Mouse (Mus musculus) cortical plate, adult 2 months (tissue): ENCODE results near the gene Tor4a. TPM values are rescaled to one million over a fixed set of nuclear protein-coding genes. Genes with fewer than 3 reads are reported as not detected.
A peak's percentile ranks its signal among the peaks of the same experiment; 100 is the strongest.

ENCODE experiments used
- H3K27ac ChIP-seq: fragments of 200-500 bp; 2 replicates; pipeline ENCODE4 v1.5.1; 2012; ENCODE audit warnings: low read length, control low read depth, inconsistent platforms; ENCODE audit not compliant: insufficient read depth
- H3K4me1 ChIP-seq: fragments of 200-500 bp; 2 replicates; pipeline ENCODE4 v1.6.1; 2011; ENCODE audit warnings: low read length; ENCODE audit not compliant: control insufficient read depth, insufficient read depth
- H3K4me3 ChIP-seq: fragments of 200-500 bp; 2 replicates; pipeline ENCODE4 v1.5.1; 2011; ENCODE audit warnings: mild to moderate bottlenecking, low read length, control low read depth; ENCODE audit not compliant: insufficient read depth
- CTCF ChIP-seq: fragments of 200-500 bp; IDR thresholded peaks from 2 replicates; pipeline ENCODE4 v1.5.1; 2011; ENCODE audit warnings: mild to moderate bottlenecking, control low read depth, low read length; ENCODE audit not compliant: insufficient read depth; ENCODE audit errors: extremely low read depth
- POLR2A ChIP-seq: fragments of 200-500 bp; IDR thresholded peaks from 2 replicates; pipeline ENCODE4 v1.6.1; 2011; ENCODE audit warnings: mild to moderate bottlenecking, low read length, control low read depth; ENCODE audit not compliant: insufficient read depth; ENCODE audit errors: extremely low read depth
- polyA plus RNA-seq: library from polyadenylated mRNA; depleted of rRNA; stranded (reverse); fragments of >200 nt; gene quantifications from 2 replicates; pipeline ENCODE4 v1.2.3, GENCODE M21; 2012

Tor4a gene
- polyA plus RNA-seq, 1 experiment: 2.5 TPM

DNA sequence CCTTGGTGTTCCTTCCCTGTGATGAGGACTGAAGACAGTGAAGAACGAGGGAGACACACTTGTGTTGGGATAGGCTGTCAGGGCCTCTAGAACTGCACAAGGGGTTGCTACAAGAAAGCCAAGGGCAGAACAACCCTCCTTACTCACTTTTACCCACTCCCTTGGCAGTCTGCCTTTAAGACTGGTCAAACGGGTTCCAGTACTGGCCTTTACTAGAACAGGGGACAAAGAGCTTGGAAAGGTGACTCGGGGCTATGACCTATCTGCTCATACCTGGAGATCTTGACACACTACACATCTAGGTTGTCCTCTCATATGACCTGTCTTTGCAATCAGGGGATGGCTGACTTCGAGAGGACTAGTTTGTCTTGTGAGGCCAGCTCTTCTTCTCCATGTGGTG lies 40.8 kb upstream of the Tor4a start:
- Histone ChIP-seq H3K4me3 (no peak overlapping the region), H3K27ac (no peak overlapping the region), H3K4me1 (peaks cover 3% of the 10 kb centered on the region; the same call in 1 of the 2 replicates)
- TF ChIP-seq POLR2A (no peak), CTCF (no peak)

DNA sequence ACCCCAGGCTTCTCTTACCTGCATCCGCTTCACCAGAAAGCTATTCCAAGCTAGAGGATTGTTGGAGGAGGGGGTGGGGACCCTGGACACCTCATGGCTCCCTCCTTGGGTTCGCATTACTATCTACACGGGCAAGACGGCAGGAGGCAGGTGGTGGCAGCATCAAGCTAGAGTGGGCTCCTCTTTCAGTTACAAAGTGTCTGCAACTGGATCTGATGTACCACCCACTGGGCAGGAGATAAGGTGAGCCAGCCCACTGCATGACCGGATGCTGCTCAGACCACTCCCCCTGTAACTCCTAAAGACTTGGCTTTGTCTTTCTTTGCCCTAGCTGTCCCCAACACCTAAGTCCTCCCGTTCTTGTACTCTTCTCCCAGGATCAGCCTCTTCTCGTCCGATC lies 39.9 kb upstream of the Tor4a start, which contains the start of gene Rnf224:
Gene Rnf224 (minus strand): TSS at position 174 of the 400 bp plus-strand sequence.
- Histone ChIP-seq H3K4me3 (no peak within 1 kb of the TSS), H3K4me1 (peaks cover 2% of the 10 kb centered on the region; the same call in 1 of the 2 replicates), H3K27ac (no peak within 1 kb of the TSS)
- TF ChIP-seq CTCF (no peak), POLR2A (no peak)

DNA sequence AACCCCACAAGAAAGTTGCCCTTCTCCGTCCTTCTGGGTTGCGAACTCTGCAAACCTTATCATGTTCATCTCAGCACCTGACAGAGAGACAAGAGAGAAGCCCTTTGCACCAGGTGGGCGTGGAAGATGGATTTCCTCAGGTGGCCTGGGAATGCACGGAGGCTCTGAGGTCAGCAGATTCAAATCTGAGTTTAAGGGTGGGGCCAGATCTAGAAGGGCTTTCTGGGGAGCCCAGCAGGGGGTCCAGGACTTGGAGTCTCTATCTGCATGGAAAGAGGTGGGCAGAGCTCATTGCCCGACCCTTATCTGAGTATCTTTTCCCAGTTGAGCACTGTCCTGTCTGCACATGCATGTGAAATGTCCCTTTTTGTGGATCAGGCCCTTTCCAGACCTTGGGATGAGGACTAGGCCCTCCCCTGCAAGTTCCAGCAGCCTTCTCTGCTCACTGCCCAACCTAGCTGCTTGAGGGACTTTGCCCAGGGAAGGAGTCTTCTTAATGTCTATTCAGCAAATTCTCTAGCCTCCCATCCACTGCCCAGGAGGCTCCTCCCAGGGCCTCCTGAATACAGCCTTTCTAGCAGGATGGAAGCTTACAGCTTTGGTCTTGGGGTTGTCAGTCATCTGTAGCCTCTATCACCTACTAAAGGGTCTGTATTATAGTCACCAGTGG lies 38.0 kb upstream of the Tor4a start:
- Histone ChIP-seq H3K27ac (no peak overlapping the region), H3K4me3 (no peak overlapping the region), H3K4me1 (no peaks in the 10 kb centered on the region)
- TF ChIP-seq POLR2A (no peak), CTCF (no peak)

DNA sequence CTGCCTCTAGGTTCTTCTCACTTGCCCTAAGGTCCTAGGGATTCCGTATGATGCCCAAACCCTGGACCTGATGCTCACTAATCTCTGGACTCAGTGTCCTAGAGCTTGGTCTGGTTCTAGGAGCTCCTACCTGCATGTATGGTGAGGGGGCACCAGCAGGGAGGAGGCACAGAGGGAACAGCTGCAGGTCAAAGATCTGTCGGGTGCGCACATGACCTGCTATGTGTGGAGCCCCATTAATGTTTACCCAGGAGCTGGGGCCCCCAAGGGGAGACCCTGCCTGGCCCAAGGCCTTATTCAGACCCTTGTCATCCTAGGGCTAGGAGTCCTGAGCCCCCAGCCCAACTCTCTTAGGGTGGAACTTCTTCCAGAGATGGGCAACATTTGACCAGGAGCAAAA lies 37.4 kb upstream of the Tor4a start, which contains the start of gene Slc34a3:
Gene Slc34a3 (minus strand): TSS at position 315 of the 400 bp plus-strand sequence.
- Histone ChIP-seq H3K4me1 (no peaks in the 10 kb centered on the region), H3K27ac (no peak within 1 kb of the TSS), H3K4me3 (no peak within 1 kb of the TSS)
- TF ChIP-seq POLR2A (no peak), CTCF (no peak)

DNA sequence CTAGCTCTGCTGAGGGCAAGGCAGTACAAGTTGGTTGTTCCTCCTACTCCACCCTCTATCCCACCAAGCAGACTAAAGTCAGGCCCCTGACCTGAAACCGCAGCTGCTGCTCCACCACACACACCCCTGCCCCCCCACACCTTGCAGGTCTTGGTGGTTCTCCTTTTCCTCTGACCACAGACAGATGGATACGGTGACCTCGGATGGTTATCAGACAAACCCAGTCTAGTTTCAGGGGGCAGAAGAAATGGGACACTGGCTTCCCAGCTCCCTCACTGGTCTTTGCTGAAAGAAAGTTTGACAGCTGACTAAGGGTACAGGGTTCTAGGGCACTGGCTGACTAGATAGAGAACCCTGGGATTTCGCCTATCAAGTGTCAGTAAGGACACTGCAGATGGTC lies 36.7 kb upstream of the Tor4a start:
- no peak for TF ChIP-seq CTCF
- no peak for TF ChIP-seq POLR2A
- Histone ChIP-seq H3K27ac (no peak overlapping the region), H3K4me1 (no peaks in the 10 kb centered on the region), H3K4me3 (no peak overlapping the region)

DNA sequence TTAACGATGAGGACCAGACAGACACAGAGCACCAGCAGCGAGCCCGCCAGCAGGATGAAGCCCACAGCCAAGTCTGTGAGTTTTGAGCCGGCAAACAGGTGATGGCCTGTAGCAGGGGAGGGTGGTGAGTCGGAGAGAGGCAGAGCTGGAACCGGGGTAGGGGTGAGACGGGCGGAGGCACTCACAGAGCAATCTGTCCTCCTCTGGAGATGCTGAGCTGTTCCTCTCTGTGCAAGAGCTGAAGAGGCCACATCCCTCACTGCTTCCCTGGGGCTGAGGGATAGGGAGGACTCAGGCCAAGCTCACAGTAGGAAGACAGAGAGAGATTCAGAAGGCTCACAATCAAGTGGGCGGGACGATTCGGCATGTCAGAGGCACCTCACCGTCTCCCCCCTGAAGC lies 34.4 kb upstream of the Tor4a start:
- H3K27ac ChIP-seq: no peak overlapping the region
- H3K4me3 ChIP-seq: no peak overlapping the region
- TF ChIP-seq CTCF (no peak), POLR2A (no peak)
- H3K4me1 ChIP-seq: no peaks in the 10 kb centered on the region

DNA sequence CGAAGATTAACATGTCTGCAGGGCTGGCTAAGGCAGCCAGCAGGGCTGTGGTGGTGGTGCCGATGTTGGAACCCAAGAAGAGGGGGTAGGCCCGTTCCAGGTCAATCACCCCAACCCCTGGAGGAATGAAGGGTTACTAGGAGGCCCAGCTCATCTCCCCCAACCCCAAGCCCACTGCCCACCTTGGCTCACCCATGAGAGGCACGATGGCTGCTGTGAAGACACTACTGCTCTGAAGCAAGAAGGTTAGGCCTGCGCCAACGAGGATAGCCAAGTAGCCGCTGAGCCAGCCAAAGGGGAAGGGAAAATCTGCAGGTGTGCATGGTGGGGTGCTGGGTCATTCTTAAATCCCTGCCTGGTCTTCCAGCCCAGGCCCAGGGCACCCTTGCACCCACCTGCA lies 33.9 kb upstream of the Tor4a start:
- no peaks in the 10 kb centered on the region for H3K4me1 ChIP-seq
- no peak for TF ChIP-seq POLR2A
- TF ChIP-seq CTCF: no peak
- no peak overlapping the region for H3K27ac ChIP-seq
- no peak overlapping the region for H3K4me3 ChIP-seq

DNA sequence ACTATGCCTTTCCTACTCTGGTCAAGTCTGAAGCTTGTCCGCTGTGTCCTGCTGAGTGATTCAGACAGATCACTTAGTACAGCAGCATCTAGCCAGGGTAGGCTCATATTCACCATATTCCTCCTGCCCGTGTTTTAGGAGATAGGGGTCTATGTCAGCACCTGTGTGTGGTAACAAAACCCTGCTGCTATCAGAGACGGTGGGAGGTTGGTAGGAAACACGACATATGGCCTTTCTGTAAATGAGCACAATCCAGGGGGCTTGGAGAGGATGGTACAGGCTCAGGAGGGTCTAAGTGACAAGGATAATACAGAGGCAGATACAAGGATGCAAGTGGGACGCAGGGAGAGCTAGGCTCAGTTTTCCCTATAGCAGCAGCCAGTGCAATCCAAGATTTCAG lies 32.9 kb upstream of the Tor4a start:
- H3K4me1 ChIP-seq: no peaks in the 10 kb centered on the region
- no peak overlapping the region for H3K4me3 ChIP-seq
- H3K27ac ChIP-seq: no peak overlapping the region
- TF ChIP-seq CTCF (no peak), POLR2A (no peak)

DNA sequence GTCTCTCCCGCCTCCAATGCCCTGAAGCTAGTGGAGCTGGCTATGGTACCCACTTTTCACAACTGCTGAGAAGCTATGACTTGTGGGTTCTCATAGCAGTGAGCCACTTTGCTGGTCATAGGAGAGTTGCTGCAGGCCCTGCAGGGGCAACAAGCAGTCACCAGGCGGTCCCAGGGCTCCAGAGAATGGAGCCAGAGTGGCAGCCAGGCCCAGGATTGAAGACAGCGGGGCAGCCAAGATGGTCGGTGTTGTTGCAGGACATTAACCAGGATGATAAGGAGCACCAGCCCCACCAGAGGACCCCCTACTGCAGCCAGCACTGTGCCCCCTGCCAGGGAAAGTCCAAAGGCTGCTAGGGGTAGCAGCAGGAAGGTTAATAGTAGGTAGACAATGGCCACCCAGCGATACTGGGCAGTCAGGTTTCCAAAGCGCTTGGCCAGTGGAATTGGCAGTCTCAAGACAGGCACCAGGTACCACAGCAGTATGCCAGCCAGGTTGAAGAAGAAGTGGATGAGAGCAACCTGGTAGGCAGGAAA lies 32.4 kb upstream of the Tor4a start:
- Histone ChIP-seq H3K27ac (no peak overlapping the region), H3K4me3 (no peak overlapping the region), H3K4me1 (no peaks in the 10 kb centered on the region)
- no peak for TF ChIP-seq CTCF
- TF ChIP-seq POLR2A: no peak

DNA sequence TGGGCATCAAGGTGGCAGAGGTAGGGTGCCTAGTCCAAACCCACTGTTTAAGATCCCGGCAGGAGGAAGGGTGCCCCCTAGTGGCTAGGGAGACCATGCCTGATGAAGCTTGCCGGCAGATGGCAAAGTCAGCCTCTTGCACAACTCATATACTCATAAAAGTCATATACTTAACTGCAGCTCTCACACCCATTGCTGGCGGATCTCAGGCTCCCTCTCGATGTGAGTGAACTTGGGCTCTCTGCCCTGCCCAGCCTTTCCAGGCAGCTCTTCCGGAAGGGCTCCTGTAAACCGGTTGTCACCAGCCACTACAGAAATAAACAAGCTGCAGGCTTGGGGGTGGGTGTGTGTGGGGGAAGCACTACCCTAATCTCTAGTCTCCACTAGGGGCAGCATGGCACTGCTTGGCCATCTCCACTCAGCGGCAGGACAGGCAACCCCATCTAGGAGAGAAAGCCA lies 31.8 kb upstream of the Tor4a start:
- Histone ChIP-seq H3K4me3 (peak overlapping the region; percentile 2; the same call in 1 of the 2 replicates), H3K4me1 (peaks cover 2% of the 10 kb centered on the region; the same call in 1 of the 2 replicates), H3K27ac (0 out of 2 replicates have a peak overlapping the region, but pooled peaks have one; percentile 15)
- peak; percentile 82 for TF ChIP-seq CTCF
- TF ChIP-seq POLR2A: no peak
